Mouse (Mus musculus): Measurements from ENCODE around the gene Cep104.
A peak's percentile ranks its signal among the peaks of the same experiment; 100 is the strongest.

Gene Cep104

GRCm38 (mm10) chr4:153992715-153993114 lies 17.7 kb downstream of the Cep104 start:
- DNase-seq (ENCODE audit: low spot score in 2 of 2) = no peak

- DNase-seq (ENCODE audit: low spot score in 2 of 2) = no peak
Measured at GRCm38 (mm10) chr4:153993505-153993904, 18.5 kb downstream of the Cep104 start.

GRCm38 (mm10) chr4:154005488-154005887 lies 30.5 kb downstream of the Cep104 start:
- DNase-seq (ENCODE audit: low spot score in 2 of 2) = no peak

GRCm38 (mm10) chr4:154006264-154006663 lies 31.3 kb downstream of the Cep104 start:
- DNase-seq (ENCODE audit: low spot score in 2 of 2) = no peak

- DNase-seq (ENCODE audit: low spot score in 2 of 2) = no peak
Measured at GRCm38 (mm10) chr4:154007759-154008158, 32.8 kb downstream of the Cep104 start.

DNA sequence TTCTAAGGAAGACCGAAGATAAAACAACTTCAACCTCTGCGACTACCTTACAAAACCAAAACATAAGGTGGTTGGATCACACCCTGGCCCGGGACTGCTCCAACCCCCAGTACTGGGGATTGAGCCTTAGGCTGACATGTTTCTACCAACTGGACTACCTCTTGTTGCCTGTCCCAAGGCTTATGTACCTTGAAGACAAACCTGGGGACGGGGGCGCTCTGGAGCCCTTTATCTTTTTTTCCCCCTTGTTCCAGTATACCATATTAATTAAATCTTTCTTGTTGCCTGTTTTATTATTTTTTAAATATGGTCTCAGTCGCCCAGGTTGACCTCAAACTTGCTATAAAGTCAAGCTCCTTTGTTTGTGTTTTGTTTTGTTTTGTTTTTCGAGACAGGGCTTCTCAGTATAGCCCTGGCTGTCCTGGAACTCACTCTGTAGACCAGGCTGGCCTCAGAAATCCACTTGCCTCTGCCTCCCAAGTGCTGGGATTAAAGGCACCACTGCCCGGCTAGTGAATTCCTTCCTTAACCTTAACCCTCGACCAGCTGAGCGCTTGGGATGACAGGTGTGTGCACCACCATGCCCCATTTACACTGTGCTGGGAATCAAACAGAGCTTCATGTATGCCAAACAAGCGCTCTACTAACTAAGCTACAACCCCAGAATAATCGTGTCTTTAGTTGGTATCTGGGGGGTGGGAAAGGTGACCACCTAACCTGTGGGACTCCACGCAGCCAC lies 36.1 kb downstream of the Cep104 start:
- DNase-seq (ENCODE audit: low spot score in 2 of 2) = no peak

GRCm38 (mm10) chr4:154011646-154012089 lies 36.7 kb downstream of the Cep104 start, which contains the start of gene Lrrc47:
Lrrc47 (plus strand) TSS chr4:154011731.
- peak; percentile 91 for DNase-seq (ENCODE audit: low spot score in 2 of 2)

- DNase-seq (ENCODE audit: low spot score in 2 of 2) = peak in 1 of 2 experiments; percentile 46
Measured at GRCm38 (mm10) chr4:154012132-154012882, 37.3 kb downstream of the Cep104 start.

DNA sequence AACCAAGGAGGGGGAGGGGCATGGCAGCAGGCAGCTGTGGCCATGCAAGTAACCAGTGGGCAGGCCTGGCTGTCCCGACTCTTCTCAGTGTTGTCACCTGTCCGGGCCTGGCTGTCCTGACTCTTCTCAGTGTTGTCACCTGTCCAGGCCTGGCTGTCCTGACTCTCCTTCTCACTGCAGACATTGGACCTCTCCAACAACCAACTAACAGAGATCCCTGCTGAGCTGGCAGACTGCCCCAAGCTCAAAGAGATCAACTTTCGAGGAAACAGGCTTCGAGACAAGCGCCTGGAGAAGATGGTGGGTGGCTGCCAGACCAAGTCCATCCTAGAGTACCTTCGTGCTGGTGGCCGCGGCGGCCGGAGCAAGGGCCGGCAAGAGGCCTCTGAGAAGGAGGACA lies 40.5 kb downstream of the Cep104 start:
- DNase-seq (ENCODE audit: low spot score in 2 of 2) = peak in 1 of 2 experiments; percentile 40

DNA sequence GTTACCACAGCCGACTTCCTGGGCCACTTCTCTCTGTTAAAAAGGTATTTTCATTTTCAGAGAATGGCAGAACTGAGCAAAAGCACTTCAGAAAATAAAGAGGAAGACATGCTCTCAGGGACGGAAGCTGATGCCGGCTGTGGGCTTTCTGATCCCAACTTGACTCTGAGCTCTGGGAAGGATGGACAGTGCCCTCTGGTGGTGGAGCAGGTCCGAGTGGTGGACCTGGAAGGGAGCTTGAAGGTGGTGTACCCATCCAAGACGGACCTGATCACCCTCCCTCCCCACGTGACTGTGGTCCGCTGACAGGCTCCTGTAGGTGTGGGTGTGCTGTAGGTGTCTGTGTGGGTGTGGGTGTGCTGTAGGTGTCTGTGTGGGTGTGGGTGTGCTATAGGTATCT lies 44.6 kb downstream of the Cep104 start:
- peak in 1 of 2 experiments; percentile 42 for DNase-seq (ENCODE audit: low spot score in 2 of 2)

DNA sequence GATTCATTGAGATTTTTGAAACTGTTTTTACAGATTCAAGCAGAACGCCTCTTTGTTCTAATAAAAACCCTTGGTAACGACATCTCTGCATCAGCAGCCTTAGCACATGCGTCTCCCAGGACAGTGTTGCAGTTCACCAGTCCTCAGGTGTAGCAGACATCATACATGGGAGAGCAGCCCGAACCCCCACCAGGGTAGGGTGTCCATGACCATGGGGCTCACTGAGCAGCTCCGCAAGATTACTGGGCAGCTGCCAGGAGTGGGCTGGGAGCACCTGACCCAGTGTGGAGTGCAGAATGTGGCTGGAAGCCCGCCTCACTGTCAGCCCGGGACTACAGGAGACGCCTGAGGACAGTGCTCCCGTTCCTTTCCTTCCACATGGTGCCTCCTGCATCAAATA lies 46.4 kb downstream of the Cep104 start:
- peak in 1 of 2 experiments; percentile 55 for DNase-seq (ENCODE audit: low spot score in 2 of 2)

- peak; percentile 61 for DNase-seq (ENCODE audit: low spot score in 2 of 2)
Measured at GRCm38 (mm10) chr4:154022407-154022806, 47.4 kb downstream of the Cep104 start.

DNA sequence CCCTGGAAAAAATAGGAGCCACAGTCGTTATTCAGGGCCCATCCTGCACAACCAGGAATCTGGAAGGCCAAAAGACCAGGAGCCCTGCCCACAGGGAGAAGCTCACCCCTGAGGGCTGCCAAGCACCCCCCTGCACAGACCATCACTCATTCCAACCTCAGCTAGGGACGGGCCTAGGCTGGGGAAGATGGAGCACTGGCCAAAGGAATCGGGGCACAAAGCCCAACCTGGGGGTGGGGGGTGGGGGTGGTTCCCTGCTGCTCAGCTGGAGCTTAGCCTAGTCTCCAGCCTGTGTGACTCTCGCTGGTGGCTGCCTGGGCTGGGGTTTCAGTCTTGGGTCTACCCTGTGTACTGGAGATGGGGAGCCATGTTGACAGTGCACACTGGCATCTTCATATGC lies 47.9 kb downstream of the Cep104 start:
- DNase-seq (ENCODE audit: low spot score in 2 of 2) = no peak

DNA sequence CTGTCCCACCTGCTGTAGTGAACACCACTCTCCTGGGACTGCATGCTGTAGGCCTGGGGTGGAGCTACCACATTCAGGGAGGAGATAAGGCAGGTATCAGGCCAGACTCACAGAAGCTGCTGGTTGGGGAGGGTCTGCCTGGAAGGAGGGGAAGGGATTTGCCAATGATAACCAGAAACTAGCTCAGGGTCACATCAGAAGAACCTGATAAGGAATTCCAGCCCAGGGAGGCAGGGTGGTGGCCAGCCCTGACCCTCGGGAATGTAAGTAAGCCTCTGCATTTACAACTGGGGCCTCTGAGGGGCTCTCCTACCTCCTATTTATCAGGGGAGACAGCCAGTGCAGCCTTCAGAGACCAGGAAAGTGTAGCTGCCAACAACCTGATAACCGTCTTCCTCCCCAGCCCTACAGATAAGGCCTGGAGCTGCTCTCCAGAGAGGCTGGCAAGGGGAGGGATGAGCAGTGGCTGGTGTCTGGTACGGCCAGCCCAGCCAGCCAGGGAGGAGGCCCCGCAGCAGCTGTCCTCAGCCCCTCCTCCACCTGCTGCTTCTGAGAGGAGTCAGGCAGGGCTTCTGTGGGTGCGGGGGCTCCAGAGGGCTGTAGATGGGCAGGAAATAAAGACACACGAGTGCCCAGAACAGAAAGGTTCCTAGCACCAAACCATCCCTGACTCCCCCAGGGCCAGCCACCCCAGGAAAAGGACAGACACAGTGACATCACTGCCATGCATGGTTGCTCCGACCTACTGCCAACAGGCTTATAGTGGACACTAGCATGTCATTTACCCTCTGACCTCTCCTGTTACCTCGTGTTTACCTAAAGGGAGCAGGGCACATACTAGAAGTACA lies 49.0 kb downstream of the Cep104 start:
- peak in 1 of 2 experiments; percentile 36 for DNase-seq (ENCODE audit: low spot score in 2 of 2)

GRCm38 (mm10) chr4:154024729-154025521 lies 49.9 kb downstream of the Cep104 start:
- peak in 1 of 2 experiments; percentile 50 for DNase-seq (ENCODE audit: low spot score in 2 of 2)

DNA sequence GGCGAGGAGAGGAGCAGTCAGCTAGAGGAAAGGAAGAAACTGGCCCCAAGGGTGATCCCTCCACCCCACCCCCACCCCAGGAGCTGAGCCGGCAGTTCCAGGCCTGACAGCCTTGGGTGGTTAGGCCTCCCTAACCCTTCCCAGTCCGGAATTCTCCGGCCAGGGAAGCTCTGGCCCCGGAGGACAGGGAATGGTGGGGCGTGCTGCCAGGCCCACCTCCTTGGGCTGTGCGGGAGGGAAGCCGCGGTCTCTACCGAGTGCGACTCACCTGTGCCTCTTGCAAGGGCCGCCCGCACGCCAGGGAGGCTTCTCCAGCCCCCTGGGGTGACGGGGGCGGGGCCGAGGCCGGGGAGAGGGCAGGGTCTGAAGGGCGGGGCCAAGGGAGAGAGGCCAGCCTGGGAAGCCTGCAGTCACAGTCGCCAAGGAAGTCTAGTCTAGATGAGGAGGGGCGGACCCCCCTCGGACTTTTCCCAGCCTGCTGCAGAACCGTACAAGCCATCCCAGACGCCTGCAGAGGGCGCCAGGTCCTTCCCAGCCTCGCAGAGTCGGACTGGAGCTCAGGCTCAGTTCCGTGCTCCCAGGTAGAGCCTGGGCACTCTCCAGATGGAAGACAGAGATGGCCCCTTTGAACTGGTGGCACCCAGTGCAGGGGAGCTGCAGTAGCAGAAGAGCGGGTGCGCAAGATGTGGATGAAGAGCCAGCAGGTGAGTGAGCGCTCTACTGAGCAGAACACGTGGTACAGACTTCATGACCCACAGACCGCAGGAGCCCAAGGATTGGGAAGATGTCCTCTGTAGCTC lies 50.8 kb downstream of the Cep104 start, which contains the start of gene Smim1:
Gene Smim1, minus strand, starts transcription at position 590 of the 800 bp plus-strand sequence.
- peak; percentile 74 for DNase-seq (ENCODE audit: low spot score in 2 of 2)

GRCm38 (mm10) chr4:154026441-154026761 lies 51.4 kb downstream of the Cep104 start:
- no peak for DNase-seq (ENCODE audit: low spot score in 2 of 2)

DNA sequence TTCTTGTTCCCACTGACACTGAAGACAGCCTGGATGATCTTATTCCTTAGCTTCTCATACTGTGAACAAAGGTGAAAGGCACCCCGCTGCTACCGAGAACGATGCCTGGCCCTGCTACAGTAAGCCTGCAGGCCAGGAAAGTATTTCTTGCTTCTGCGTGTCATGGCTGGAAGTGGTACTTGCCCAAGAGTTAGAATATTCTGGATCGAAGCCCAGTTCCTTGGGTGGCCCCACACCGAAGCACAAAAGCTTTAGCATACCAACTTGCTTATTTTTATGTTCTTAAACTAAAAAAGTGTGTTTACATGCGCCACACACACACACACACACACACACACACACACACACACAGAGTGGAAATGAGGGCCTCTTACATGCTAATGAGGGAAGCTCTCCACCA lies 53.1 kb downstream of the Cep104 start:
- DNase-seq (ENCODE audit: low spot score in 2 of 2) = no peak

GRCm38 (mm10) chr4:154028646-154029045 lies 53.7 kb downstream of the Cep104 start:
- DNase-seq (ENCODE audit: low spot score in 2 of 2) = no peak

- no peak for DNase-seq (ENCODE audit: low spot score in 2 of 2)
Measured at GRCm38 (mm10) chr4:154037123-154037522, 62.1 kb downstream of the Cep104 start.

All from right cerebral cortex, postnatal 10 days (tissue).